Mouse (Mus musculus) granulocyte monocyte progenitor cell, adult 5-6 weeks (primary cell): Measurements from ENCODE around the gene Sstr1. TPM values are rescaled to one million over a fixed set of nuclear protein-coding genes. Genes with fewer than 3 reads are reported as not detected.

Experiments
- ATAC-seq: replicated peaks from 2 replicates; pipeline ENCODE4 v1.8.0; 2016; ENCODE audit warnings: mild to moderate bottlenecking, moderate TSS enrichment, inconsistent platforms; ENCODE audit not compliant: poor library complexity, severe bottlenecking
- total RNA-seq, 2 experiments: library from RNA; stranded (forward) in 1 of 2; stranded (reverse) in 1 of 2; fragments of 200-712, 200-1000 nt in 1 of 2; fragments of >200 nt in 1 of 2; fragmentation: Nextera tagmentation in 1 of 2; gene quantifications; 2 replicates each; pipeline ENCODE4 v1.2.3; 2014 to 2017

Sstr1 gene
- total RNA-seq (2014; fragmentation: Nextera tagmentation) (not detected in 2 replicates), total RNA-seq (2017) (not detected in 2 replicates)

- ATAC-seq = no peak
Observed at GRCm38 (mm10) chr12:58211163-58212071, at the start of gene Sstr1. Sstr1 (plus strand) TSS chr12:58211772.

GRCm38 (mm10) chr12:58198810-58199209 is 12.8 kb upstream of the Sstr1 start:
- ATAC-seq = no peak

- ATAC-seq = no peak; the same call in 1 of the 2 replicates
Observed at GRCm38 (mm10) chr12:58201190-58201589, 10.4 kb upstream of the Sstr1 start.

- no peak for ATAC-seq
Observed at GRCm38 (mm10) chr12:58207956-58208355, 3.6 kb upstream of the Sstr1 start.

DNA sequence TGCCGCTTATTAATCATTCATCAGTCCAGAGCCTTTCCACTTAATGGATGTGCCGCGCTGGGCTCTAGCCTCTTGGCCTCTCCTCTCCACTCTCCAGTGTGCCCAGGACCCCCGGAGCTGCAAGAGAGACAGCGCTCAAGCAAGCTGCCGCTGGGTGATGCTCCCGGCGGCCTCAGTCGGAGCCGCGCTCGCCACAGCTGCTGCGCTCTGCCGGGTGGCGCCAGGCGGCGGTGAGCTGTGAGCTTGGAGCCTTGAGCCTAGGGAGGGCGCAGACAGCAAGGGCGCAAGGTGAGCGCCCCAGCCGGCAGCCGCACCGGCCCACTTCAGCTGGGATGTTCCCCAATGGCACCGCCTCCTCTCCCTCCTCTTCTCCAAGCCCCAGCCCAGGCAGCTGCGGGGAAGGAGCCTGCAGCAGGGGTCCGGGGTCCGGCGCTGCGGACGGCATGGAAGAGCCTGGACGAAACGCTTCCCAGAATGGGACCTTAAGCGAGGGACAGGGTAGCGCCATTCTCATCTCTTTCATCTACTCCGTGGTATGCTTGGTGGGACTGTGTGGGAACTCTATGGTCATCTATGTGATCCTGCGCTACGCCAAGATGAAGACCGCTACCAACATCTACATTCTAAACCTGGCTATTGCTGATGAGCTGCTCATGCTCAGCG is 820 bp downstream of the Sstr1 start:
- peak; percentile 31 for ATAC-seq

DNA sequence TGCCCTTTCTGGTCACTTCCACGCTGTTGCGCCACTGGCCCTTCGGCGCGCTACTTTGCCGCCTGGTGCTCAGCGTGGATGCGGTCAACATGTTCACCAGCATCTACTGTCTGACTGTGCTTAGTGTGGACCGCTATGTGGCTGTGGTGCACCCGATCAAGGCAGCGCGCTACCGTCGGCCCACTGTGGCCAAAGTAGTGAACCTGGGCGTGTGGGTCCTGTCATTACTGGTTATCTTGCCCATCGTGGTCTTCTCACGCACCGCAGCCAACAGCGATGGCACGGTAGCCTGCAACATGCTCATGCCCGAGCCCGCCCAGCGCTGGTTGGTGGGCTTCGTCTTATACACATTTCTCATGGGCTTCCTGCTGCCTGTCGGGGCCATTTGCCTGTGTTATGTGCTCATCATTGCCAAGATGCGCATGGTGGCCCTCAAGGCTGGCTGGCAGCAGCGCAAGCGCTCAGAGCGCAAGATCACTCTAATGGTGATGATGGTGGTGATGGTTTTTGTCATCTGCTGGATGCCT is 1.4 kb downstream of the Sstr1 start:
- peak; percentile 29 for ATAC-seq

DNA sequence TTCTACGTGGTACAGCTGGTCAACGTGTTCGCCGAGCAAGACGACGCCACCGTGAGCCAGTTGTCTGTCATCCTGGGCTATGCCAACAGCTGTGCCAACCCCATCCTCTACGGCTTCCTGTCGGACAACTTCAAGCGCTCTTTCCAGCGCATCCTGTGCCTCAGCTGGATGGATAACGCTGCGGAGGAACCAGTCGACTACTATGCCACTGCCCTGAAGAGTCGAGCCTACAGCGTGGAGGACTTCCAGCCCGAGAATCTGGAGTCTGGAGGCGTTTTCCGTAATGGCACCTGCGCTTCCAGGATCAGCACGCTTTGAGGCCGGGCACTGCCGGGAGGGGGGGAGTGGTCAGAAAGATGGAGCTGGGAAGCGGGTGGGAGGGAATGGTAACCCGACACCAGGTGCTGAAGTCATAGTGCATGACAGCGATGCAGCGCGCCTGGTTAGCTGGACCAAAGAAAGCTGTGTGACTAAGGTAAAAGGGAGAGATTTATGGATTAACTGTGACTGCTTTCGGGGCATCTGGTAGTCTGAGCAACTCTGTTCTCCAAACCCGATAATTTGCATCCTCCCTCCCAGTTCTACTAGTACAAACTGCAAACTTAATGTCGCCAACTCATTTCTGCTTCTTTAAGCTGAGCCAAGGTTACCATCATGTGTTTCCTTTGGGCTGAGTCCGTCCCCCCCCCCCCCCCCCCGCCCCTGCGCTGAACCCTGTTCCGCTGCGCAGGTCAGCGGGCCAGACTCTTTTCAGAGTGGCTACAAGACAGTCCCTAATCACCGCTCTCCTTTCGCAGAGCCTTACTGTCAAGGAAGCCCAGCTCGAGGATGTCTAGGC is 2.1 kb downstream of the Sstr1 start:
- ATAC-seq = peak; percentile 9

DNA sequence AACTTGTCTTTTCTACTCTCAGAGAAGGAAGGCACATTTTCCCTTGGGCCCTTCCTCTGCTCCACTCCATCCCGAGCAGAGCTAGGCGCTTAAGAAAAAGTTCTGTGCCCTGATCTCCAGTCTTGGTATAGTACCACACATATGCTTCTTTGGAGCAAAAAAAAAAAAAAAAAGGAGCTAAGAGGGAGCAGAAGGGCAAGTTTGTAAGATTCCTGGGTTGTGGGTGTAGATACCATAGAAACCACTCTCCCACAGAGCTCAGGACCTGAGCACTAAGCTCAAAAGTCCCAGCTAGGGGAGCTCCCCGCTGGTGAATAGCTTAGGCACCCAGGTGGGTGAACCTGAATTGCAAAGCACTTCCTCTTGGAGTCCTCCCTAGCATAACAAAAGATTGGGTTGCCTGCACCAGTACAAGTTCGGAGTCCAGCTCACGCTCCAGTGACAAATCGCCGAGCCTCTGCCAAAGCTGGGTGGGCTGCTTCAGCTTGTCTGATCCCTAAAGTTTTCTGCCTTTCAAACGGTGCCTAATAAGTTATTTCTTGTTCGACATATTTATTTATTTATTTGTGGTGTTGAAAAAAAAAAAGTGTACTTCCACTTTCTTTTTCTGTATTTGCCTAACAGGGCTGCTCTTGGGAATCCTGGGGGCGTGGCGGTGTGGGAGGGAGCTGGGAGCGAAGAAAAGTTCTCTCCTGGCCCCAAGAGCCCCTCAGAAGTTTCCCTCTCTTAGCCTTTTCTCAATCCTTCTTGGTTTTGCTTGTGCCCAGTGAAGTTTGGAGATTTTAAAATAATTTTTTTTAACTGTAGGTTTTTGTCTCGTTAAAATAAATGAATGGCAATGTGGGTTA is 2.9 kb downstream of the Sstr1 start:
- peak; percentile 28 for ATAC-seq

DNA sequence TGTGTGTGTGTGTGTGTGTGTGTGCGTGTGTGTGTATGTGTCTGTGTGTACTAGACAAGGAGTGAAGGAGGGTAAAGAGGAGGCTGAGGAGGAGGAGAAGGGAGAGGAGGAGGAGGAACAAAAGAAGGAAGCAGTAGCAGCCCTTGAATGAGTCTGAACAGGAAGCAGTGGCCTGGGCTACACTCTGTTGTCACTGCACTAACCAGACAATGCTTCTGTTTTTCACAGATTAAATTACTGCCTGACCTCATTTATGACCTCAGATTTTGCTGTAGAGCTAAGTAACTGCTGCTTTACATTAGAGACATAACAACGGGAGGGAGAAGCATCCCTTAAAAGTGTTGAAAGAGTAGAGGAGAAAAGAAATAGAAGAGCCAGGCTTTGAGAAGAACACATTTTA is 4.6 kb downstream of the Sstr1 start:
- ATAC-seq = no peak

DNA sequence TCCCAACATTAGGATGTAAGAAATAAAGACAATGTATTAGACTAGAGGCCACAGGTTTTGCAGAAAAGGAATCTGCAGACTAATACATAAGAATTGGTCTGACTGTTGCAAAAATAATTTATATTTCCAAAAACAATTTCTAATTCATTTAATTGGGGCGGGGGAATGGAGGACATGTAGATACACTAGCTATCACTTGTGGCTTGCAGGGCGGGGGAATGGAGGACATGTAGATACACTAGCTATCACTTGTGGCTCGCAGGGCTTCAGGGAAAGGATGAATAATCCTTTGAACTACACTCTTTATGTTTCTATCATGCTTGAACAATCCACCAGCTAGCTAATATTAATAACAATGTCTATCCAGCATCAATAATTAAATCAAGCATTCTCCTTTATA is 7.5 kb downstream of the Sstr1 start:
- ATAC-seq = no peak

GRCm38 (mm10) chr12:58225644-58226043 is 14.1 kb downstream of the Sstr1 start:
- no peak for ATAC-seq

GRCm38 (mm10) chr12:58232489-58232888 is 20.9 kb downstream of the Sstr1 start:
- no peak for ATAC-seq

- ATAC-seq = no peak
Observed at GRCm38 (mm10) chr12:58251901-58252300, 40.3 kb downstream of the Sstr1 start.

Other genes with a start within 250 kb of the Sstr1 start
- gene Clec14a, start 57.5 kb downstream of the Sstr1 start, total RNA-seq (2014; fragmentation: Nextera tagmentation) = not detected in 2 replicates
- not detected in 2 replicates for gene Clec14a, start 57.5 kb downstream of the Sstr1 start, total RNA-seq (2017)